Mouse (Mus musculus): Measurements from ENCODE around the gene Drc7. TPM values are rescaled to one million over a fixed set of nuclear protein-coding genes. Genes with fewer than 3 reads are reported as not detected.

The Drc7 gene
- polyA plus RNA-seq, 1 experiment from 2014 or later, result 0.46 TPM

DNA sequence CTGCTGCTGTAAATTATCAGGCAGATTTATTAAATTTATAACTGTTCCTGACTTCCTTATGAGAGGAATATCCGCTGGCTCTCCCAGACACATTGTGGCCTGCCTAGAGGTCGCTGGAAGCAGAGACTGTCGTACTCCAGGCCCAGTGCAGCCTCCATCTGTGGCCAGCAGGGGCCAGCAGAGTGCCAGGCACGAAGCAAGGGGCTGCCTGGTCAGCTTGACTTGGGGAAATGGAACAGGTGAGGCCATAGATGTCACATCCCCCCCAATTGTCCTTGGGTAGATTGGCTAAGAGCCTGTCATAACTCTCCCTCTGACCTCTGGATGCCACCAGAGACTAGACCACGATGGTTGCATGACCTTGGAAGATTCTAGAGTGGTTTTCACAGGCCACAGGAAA lies 44.1 kb downstream of the Drc7 start:
- peaks cover 17% of the 10 kb centered on the region for H3K36me3 ChIP-seq (ENCODE audit: control insufficient read depth, insufficient read depth)
- no peaks in the 10 kb centered on the region for H3K4me1 ChIP-seq (ENCODE audit: control insufficient read depth, insufficient read depth, low read length)
- no peak for ATAC-seq (replicated peaks; ENCODE audit: extremely low read depth, insufficient read depth, low FRiP score)
- H3K4me3 ChIP-seq (ENCODE audit: low read length), result no peak overlapping the region
- H3K9me3 ChIP-seq (replicated peaks; ENCODE audit: control insufficient read depth, low read length), result no peaks in the 10 kb centered on the region
- no peaks in the 10 kb centered on the region for H3K27me3 ChIP-seq (ENCODE audit: control insufficient read depth, insufficient read depth, low read length)
- H3K9ac ChIP-seq (ENCODE audit: low read length), result no peak overlapping the region
- no peak overlapping the region for H3K27ac ChIP-seq (ENCODE audit: low read length)
- no peak overlapping the region for H3K4me2 ChIP-seq (ENCODE audit: low read depth, low read length)
- 24% methylated on average over 5 of the region's 5 CpGs for WGBS

DNA sequence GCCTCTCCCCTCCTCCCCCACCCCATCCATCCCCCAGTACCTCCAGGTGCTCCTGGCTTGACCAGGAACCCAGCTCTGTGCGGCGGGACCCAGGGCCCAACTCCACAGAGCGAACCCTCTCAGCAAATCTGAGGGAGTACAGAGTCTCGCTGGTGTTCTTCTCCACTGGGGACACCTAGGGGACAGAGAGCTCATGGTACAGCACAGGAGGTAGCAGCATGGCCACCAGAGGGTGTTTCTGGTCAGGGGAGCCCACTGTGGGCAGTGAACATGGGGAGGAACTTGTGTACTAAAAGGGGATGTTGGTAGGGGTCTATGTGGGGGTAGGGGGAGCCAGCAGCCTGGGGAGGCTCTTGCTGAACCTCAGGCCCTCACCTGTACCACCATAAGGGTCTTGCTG lies 47.1 kb downstream of the Drc7 start:
- H3K4me1 ChIP-seq (ENCODE audit: control insufficient read depth, insufficient read depth, low read length), result no peaks in the 10 kb centered on the region
- H3K27ac ChIP-seq (ENCODE audit: low read length), result no peak overlapping the region
- no peak for ATAC-seq (replicated peaks; ENCODE audit: extremely low read depth, insufficient read depth, low FRiP score)
- peaks cover 14% of the 10 kb centered on the region for H3K36me3 ChIP-seq (ENCODE audit: control insufficient read depth, insufficient read depth)
- no peaks in the 10 kb centered on the region for H3K9me3 ChIP-seq (replicated peaks; ENCODE audit: control insufficient read depth, low read length)
- H3K4me2 ChIP-seq (ENCODE audit: low read depth, low read length), result no peak overlapping the region
- 79% methylated on average over 4 of the region's 4 CpGs for WGBS
- H3K9ac ChIP-seq (ENCODE audit: low read length), result no peak overlapping the region
- H3K4me3 ChIP-seq (ENCODE audit: low read length), result no peak overlapping the region
- H3K27me3 ChIP-seq (ENCODE audit: control insufficient read depth, insufficient read depth, low read length), result no peaks in the 10 kb centered on the region

DNA sequence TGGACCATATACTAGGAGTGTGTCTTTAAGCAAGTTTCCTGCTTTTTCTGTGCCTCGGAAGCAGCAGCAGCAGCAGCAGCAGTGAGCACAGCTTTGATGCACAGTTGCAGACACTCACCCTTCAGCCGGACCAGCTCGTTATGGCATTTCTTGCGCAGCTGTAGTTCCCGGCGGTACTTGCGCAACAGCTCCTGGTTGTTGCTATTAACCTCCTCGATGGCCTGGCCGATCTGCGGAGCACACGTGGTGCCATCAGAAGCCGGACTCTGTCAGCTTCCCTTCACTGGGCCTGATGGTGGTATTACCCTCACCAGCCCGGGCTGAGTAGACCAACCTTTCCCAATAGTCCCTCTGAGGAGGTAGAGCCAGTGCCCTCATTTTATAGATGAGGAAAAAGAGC lies 52.4 kb downstream of the Drc7 start:
- H3K4me1 ChIP-seq (ENCODE audit: control insufficient read depth, insufficient read depth, low read length), result no peaks in the 10 kb centered on the region
- WGBS, result 86% methylated on average over 13 of the region's 13 CpGs
- no peak overlapping the region for H3K9ac ChIP-seq (ENCODE audit: low read length)
- H3K27ac ChIP-seq (ENCODE audit: low read length), result no peak overlapping the region
- H3K4me2 ChIP-seq (ENCODE audit: low read depth, low read length), result no peak overlapping the region
- no peak overlapping the region for H3K4me3 ChIP-seq (ENCODE audit: low read length)
- H3K9me3 ChIP-seq (replicated peaks; ENCODE audit: control insufficient read depth, low read length), result no peaks in the 10 kb centered on the region
- H3K36me3 ChIP-seq (ENCODE audit: control insufficient read depth, insufficient read depth), result peaks cover 11% of the 10 kb centered on the region
- no peak for ATAC-seq (replicated peaks; ENCODE audit: extremely low read depth, insufficient read depth, low FRiP score)
- H3K27me3 ChIP-seq (ENCODE audit: control insufficient read depth, insufficient read depth, low read length), result no peaks in the 10 kb centered on the region

- peaks cover 6% of the 10 kb centered on the region; the same call in 1 of the 2 replicates for H3K36me3 ChIP-seq (ENCODE audit: control insufficient read depth, insufficient read depth)
- 85% methylated on average over 3 of the region's 3 CpGs for whole genome bisulfite sequencing
- no peaks in the 10 kb centered on the region for H3K27me3 ChIP-seq (ENCODE audit: control insufficient read depth, insufficient read depth, low read length)
- H3K9ac ChIP-seq (ENCODE audit: low read length), result no peak overlapping the region
- ATAC-seq (replicated peaks; ENCODE audit: extremely low read depth, insufficient read depth, low FRiP score), result no peak
- no peak overlapping the region for H3K4me3 ChIP-seq (ENCODE audit: low read length)
- H3K9me3 ChIP-seq (replicated peaks; ENCODE audit: control insufficient read depth, low read length), result no peaks in the 10 kb centered on the region
- H3K27ac ChIP-seq (ENCODE audit: low read length), result no peak overlapping the region
- H3K4me1 ChIP-seq (ENCODE audit: control insufficient read depth, insufficient read depth, low read length), result no peaks in the 10 kb centered on the region
- H3K4me2 ChIP-seq (ENCODE audit: low read depth, low read length), result no peak overlapping the region
Measured at GRCm38 (mm10) chr8:95112594-95112993, 57.7 kb downstream of the Drc7 start.

- 0 out of 2 replicates have a peak, but pooled peaks cover 4% of the 10 kb centered on the region for H3K36me3 ChIP-seq (ENCODE audit: control insufficient read depth, insufficient read depth)
- H3K27me3 ChIP-seq (ENCODE audit: control insufficient read depth, insufficient read depth, low read length), result no peaks in the 10 kb centered on the region
- no peak overlapping the region for H3K4me2 ChIP-seq (ENCODE audit: low read depth, low read length)
- no peaks in the 10 kb centered on the region for H3K9me3 ChIP-seq (replicated peaks; ENCODE audit: control insufficient read depth, low read length)
- no peak overlapping the region for H3K27ac ChIP-seq (ENCODE audit: low read length)
- no peak for ATAC-seq (replicated peaks; ENCODE audit: extremely low read depth, insufficient read depth, low FRiP score)
- H3K4me1 ChIP-seq (ENCODE audit: control insufficient read depth, insufficient read depth, low read length), result no peaks in the 10 kb centered on the region
- 79% methylated on average over 4 of the region's 4 CpGs for WGBS
- no peak overlapping the region for H3K9ac ChIP-seq (ENCODE audit: low read length)
- H3K4me3 ChIP-seq (ENCODE audit: low read length), result no peak overlapping the region
Measured at GRCm38 (mm10) chr8:95113108-95113507, 58.2 kb downstream of the Drc7 start.

- no peak overlapping the region for H3K4me2 ChIP-seq (ENCODE audit: low read depth, low read length)
- H3K4me3 ChIP-seq (ENCODE audit: low read length), result no peak overlapping the region
- H3K36me3 ChIP-seq (ENCODE audit: control insufficient read depth, insufficient read depth), result no peaks in the 10 kb centered on the region
- H3K9me3 ChIP-seq (replicated peaks; ENCODE audit: control insufficient read depth, low read length), result no peaks in the 10 kb centered on the region
- H3K27ac ChIP-seq (ENCODE audit: low read length), result no peak overlapping the region
- 66% methylated on average over 3 of the region's 3 CpGs for WGBS
- peak; percentile 67; the same call in 1 of the 2 replicates for ATAC-seq (replicated peaks; ENCODE audit: extremely low read depth, insufficient read depth, low FRiP score)
- no peaks in the 10 kb centered on the region for H3K4me1 ChIP-seq (ENCODE audit: control insufficient read depth, insufficient read depth, low read length)
- H3K9ac ChIP-seq (ENCODE audit: low read length), result no peak overlapping the region
- H3K27me3 ChIP-seq (ENCODE audit: control insufficient read depth, insufficient read depth, low read length), result no peaks in the 10 kb centered on the region
Measured at GRCm38 (mm10) chr8:95113750-95114149, 58.8 kb downstream of the Drc7 start.

DNA sequence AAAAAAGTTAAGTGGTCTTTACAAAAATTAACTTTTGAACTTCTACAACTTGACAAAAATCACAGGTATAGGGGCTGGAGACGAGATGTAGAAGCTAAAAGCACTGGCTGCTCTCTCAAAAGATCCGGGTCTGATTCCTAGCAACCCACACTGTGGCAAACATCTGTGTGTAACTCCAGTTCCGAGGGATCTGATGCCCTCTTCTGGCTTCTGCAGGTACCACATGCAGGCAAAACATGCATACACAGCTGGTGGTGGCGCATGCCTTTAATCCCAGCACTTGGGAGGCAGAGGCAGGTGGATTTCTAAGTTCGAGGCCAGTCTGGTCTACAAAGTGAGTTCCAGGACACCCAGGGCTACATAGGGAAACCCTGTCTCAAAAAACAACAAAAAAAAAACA lies 68.6 kb downstream of the Drc7 start:
- H3K4me3 ChIP-seq (ENCODE audit: low read length), result no peak overlapping the region
- no peak for ATAC-seq (replicated peaks; ENCODE audit: extremely low read depth, insufficient read depth, low FRiP score)
- H3K9me3 ChIP-seq (replicated peaks; ENCODE audit: control insufficient read depth, low read length), result no peaks in the 10 kb centered on the region
- H3K4me2 ChIP-seq (ENCODE audit: low read depth, low read length), result no peak overlapping the region
- H3K27me3 ChIP-seq (ENCODE audit: control insufficient read depth, insufficient read depth, low read length), result no peaks in the 10 kb centered on the region
- H3K27ac ChIP-seq (ENCODE audit: low read length), result no peak overlapping the region
- 0 out of 2 replicates have a peak, but pooled peaks cover 12% of the 10 kb centered on the region for H3K36me3 ChIP-seq (ENCODE audit: control insufficient read depth, insufficient read depth)
- H3K4me1 ChIP-seq (ENCODE audit: control insufficient read depth, insufficient read depth, low read length), result no peaks in the 10 kb centered on the region
- 88% methylated on average over 5 of the region's 5 CpGs for WGBS
- no peak overlapping the region for H3K9ac ChIP-seq (ENCODE audit: low read length)

- Histone ChIP-seq H3K4me3 (ENCODE audit: low read length) (no peak overlapping the region), H3K4me2 (ENCODE audit: low read depth, low read length) (no peak overlapping the region), H3K9me3 (replicated peaks; ENCODE audit: control insufficient read depth, low read length) (no peaks in the 10 kb centered on the region), H3K9ac (ENCODE audit: low read length) (no peak overlapping the region), H3K4me1 (ENCODE audit: control insufficient read depth, insufficient read depth, low read length) (no peaks in the 10 kb centered on the region), H3K36me3 (ENCODE audit: control insufficient read depth, insufficient read depth) (0 out of 2 replicates have a peak, but pooled peaks cover 12% of the 10 kb centered on the region), H3K27ac (ENCODE audit: low read length) (no peak overlapping the region), H3K27me3 (ENCODE audit: control insufficient read depth, insufficient read depth, low read length) (no peaks in the 10 kb centered on the region)
- no peak for ATAC-seq (replicated peaks; ENCODE audit: extremely low read depth, insufficient read depth, low FRiP score)
- whole genome bisulfite sequencing, result 88% methylated on average over 11 of the region's 11 CpGs
Measured at GRCm38 (mm10) chr8:95126497-95126896, 71.6 kb downstream of the Drc7 start.

DNA sequence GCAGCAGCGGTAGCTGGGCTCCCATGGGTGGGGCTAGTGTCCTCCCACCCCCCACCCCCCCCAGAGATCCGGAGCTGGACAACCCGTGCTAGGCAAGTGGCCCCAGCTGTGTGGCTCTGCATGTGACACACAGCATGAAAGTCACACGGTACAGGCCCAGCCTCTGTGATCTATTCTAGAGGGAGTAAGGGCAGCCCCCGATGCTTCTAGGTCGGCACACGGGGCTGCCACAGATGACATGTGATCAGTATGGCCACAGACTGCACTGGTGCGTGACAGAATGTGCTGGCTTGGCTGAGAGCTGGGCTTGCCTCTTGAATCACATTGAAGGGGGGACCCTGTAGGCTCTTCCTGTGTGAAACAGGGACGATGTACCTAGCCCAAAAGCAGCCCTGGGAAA lies 72.8 kb downstream of the Drc7 start:
- H3K9ac ChIP-seq (ENCODE audit: low read length), result no peak overlapping the region
- H3K4me1 ChIP-seq (ENCODE audit: control insufficient read depth, insufficient read depth, low read length), result no peaks in the 10 kb centered on the region
- peaks cover 13% of the 10 kb centered on the region; the same call in 1 of the 2 replicates for H3K36me3 ChIP-seq (ENCODE audit: control insufficient read depth, insufficient read depth)
- H3K4me2 ChIP-seq (ENCODE audit: low read depth, low read length), result no peak overlapping the region
- H3K9me3 ChIP-seq (replicated peaks; ENCODE audit: control insufficient read depth, low read length), result no peaks in the 10 kb centered on the region
- no peak for ATAC-seq (replicated peaks; ENCODE audit: extremely low read depth, insufficient read depth, low FRiP score)
- no peak overlapping the region for H3K27ac ChIP-seq (ENCODE audit: low read length)
- H3K4me3 ChIP-seq (ENCODE audit: low read length), result no peak overlapping the region
- no peaks in the 10 kb centered on the region for H3K27me3 ChIP-seq (ENCODE audit: control insufficient read depth, insufficient read depth, low read length)
- 70% methylated on average over 9 of the region's 9 CpGs for WGBS
